Mouse (Mus musculus) myocyte (in vitro differentiated cells): ENCODE data around the gene Nup107.

Experiments
- CEBPB ChIP-seq: IDR thresholded peaks from 2 replicates; pipeline ENCODE4 v1.6.1; 2011; ENCODE audit warnings: mild to moderate bottlenecking, moderate library complexity; ENCODE audit not compliant: poor library complexity, insufficient read depth, severe bottlenecking
- E2F4 ChIP-seq: IDR thresholded peaks from one replicate; pipeline ENCODE4 v1.6.1; 2011; ENCODE audit warnings: mild to moderate bottlenecking, control low read depth, moderate library complexity; ENCODE audit not compliant: insufficient read depth
- MAX ChIP-seq: IDR thresholded peaks from one replicate; pipeline ENCODE4 v1.6.1; 2011; ENCODE audit warnings: low read depth, mild to moderate bottlenecking, control low read depth
- MYOD1 ChIP-seq, 3 experiments: IDR thresholded peaks; one replicate each; pipeline ENCODE4 v1.6.1; 2011; ENCODE audit warnings: control low read depth in 2 of 3, low read depth in 2 of 3, mild to moderate bottlenecking in 2 of 3, moderate library complexity in 1 of 3; ENCODE audit not compliant: insufficient read length in 2 of 3, control insufficient read depth in 1 of 3
- MYOG ChIP-seq, 3 experiments: IDR thresholded peaks; one replicate each; pipeline ENCODE4 v1.6.1; 2011; ENCODE audit warnings: control low read depth in 2 of 3, low read depth in 2 of 3, mild to moderate bottlenecking in 2 of 3; ENCODE audit not compliant: insufficient read length in 2 of 3, control insufficient read depth in 1 of 3, insufficient read depth in 1 of 3
- POLR2A ChIP-seq: IDR thresholded peaks from one replicate; pipeline ENCODE4 v1.6.1; 2011; ENCODE audit warnings: low read depth, mild to moderate bottlenecking, control low read depth, moderate library complexity; ENCODE audit not compliant: insufficient read length
- POLR2AphosphoS2 ChIP-seq: IDR thresholded peaks from one replicate; pipeline ENCODE4 v1.6.1; 2011; ENCODE audit warnings: low read depth, control low read depth; ENCODE audit not compliant: insufficient read length
- REST ChIP-seq: IDR thresholded peaks from one replicate; pipeline ENCODE4 v1.6.1; 2011; ENCODE audit warnings: mild to moderate bottlenecking, control low read depth, moderate library complexity; ENCODE audit not compliant: insufficient read depth, insufficient read length
- TCF12 ChIP-seq: IDR thresholded peaks from one replicate; pipeline ENCODE4 v1.6.1; 2011; ENCODE audit warnings: mild to moderate bottlenecking, control low read depth; ENCODE audit not compliant: poor library complexity, insufficient read depth, severe bottlenecking
- TCF3 ChIP-seq: IDR thresholded peaks from one replicate; pipeline ENCODE4 v1.6.1; 2011; ENCODE audit warnings: low read depth, control low read depth; ENCODE audit not compliant: insufficient read length
- USF1 ChIP-seq: IDR thresholded peaks from one replicate; pipeline ENCODE4 v1.6.1; 2011; ENCODE audit warnings: low read depth, mild to moderate bottlenecking, control low read depth, moderate library complexity

DNA sequence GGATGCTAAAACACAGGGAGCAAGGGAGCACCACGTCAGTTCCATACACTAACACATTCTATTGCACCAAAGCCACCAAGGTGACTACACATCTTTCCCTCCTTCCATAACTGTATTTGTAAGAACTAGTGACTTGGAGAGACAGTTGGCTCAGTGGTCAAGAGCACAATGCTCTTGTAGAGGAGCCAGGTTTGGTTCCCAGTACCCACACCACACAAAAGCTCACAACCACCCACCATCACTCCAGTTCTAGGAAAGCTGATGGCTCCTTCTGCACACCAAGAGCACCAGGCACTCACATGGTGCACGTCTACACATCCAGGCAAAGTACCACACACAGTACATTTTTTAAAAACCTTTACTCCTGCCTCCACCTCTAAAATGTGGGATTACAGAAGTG, 10.4 kb downstream of the Nup107 start:
- TF ChIP-seq TCF3 (no peak), MYOD1 (IDR thresholded peaks at IDR 0.05; ENCODE audit: control insufficient read depth in 1 of 3, insufficient read length in 2 of 3, low read depth in 2 of 3) (no peak), POLR2A (no peak), TCF12 (no peak), USF1 (no peak), POLR2AphosphoS2 (no peak), CEBPB (no peak), MAX (no peak), E2F4 (no peak), MYOG (IDR thresholded peaks at IDR 0.05; ENCODE audit: control insufficient read depth in 1 of 3, insufficient read depth in 1 of 3, insufficient read length in 2 of 3, low read depth in 2 of 3) (no peak), REST (no peak)
